Mouse (Mus musculus): Measurements from ENCODE around the gene S100a3. TPM values are rescaled to one million over a fixed set of nuclear protein-coding genes. Genes with fewer than 3 reads are reported as not detected.

The S100a3 gene
- total and polyA plus RNA-seq, 3 experiments, result 0.03 to 0.04 TPM; not detected in 1

DNA sequence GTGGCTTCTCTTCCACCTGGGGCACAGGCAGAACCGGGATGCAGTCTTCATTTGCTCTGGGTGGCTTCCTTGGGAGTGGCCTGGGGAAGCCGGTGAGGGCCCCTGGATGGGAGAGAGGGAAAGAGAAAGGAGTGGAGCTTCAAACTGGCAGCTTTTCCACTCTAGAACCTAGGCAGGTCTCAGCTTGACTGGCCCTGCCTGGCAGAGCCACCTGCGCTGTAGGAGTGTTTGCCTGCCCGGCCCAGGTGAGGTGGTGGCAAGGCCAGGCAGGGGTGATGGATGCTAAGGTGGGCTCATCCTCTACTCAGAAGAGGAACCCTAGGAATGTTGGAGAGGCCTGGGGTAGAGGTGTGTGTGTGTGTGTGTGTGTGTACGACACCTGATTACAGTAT lies 22.5 kb upstream of the S100a3 start:
- H3K4me1 ChIP-seq (ENCODE audit: control insufficient read depth in 1 of 2, insufficient read depth in 2 of 2, low read length in 2 of 2), result no peaks in the 10 kb centered on the region
- no peak overlapping the region for H3K27ac ChIP-seq (ENCODE audit: control insufficient read depth, low read depth, low read length)
- H3K9me3 ChIP-seq (replicated peaks; ENCODE audit: insufficient read depth, low read length), result no peaks in the 10 kb centered on the region
- H3K4me3 ChIP-seq (ENCODE audit: control insufficient read depth in 1 of 2, insufficient read depth in 1 of 2, low read depth in 2 of 2, low read length in 2 of 2), result no peak overlapping the region
- H3K27me3 ChIP-seq (ENCODE audit: control insufficient read depth in 1 of 2, insufficient read depth in 2 of 2, low read length in 2 of 2), result peaks cover 21% of the 10 kb centered on the region in 2 experiments
- no peaks in the 10 kb centered on the region for H3K36me3 ChIP-seq (ENCODE audit: control insufficient read depth in 1 of 2, insufficient read depth in 2 of 2, low read length in 2 of 2)
- H3K9ac ChIP-seq (ENCODE audit: control insufficient read depth, low read depth, low read length, poor library complexity, severe bottlenecking), result no peak overlapping the region
- TF ChIP-seq MAX (IDR thresholded peaks at IDR 0.05; ENCODE audit: low read length) (no peak), GABPA (IDR thresholded peaks at IDR 0.05; ENCODE audit: low read depth, low read length) (no peak)
- DNase-seq (ENCODE audit: low read depth, low spot score), result no peak
- no peaks in the 10 kb centered on the region for H3K79me2 ChIP-seq (ENCODE audit: control insufficient read depth, insufficient read depth, low read length, poor library complexity)

- Histone ChIP-seq H3K27me3 (ENCODE audit: control insufficient read depth in 1 of 2, insufficient read depth in 2 of 2, low read length in 2 of 2) (peaks cover 14 to 21% of the 10 kb centered on the region in 2 experiments), H3K4me3 (ENCODE audit: control insufficient read depth in 1 of 2, insufficient read depth in 1 of 2, low read depth in 2 of 2, low read length in 2 of 2) (no peak overlapping the region), H3K4me1 (ENCODE audit: control insufficient read depth in 1 of 2, insufficient read depth in 2 of 2, low read length in 2 of 2) (no peaks in the 10 kb centered on the region), H3K36me3 (ENCODE audit: control insufficient read depth in 1 of 2, insufficient read depth in 2 of 2, low read length in 2 of 2) (no peaks in the 10 kb centered on the region), H3K9ac (ENCODE audit: control insufficient read depth, low read depth, low read length, poor library complexity, severe bottlenecking) (no peak overlapping the region), H3K79me2 (ENCODE audit: control insufficient read depth, insufficient read depth, low read length, poor library complexity) (no peaks in the 10 kb centered on the region), H3K9me3 (replicated peaks; ENCODE audit: insufficient read depth, low read length) (no peaks in the 10 kb centered on the region), H3K27ac (ENCODE audit: control insufficient read depth, low read depth, low read length) (no peak overlapping the region)
- DNase-seq (ENCODE audit: low read depth, low spot score), result no peak
- TF ChIP-seq RCOR1 (IDR thresholded peaks at IDR 0.05; ENCODE audit: low read depth, low read length), result no peak
- no peak for TF ChIP-seq BHLHE40 (IDR thresholded peaks at IDR 0.05; ENCODE audit: borderline replicate concordance, low read depth, low read length)
- TF ChIP-seq USF1 (IDR thresholded peaks at IDR 0.05; ENCODE audit: low read depth, low read length), result no peak
- no peak for TF ChIP-seq POLR2AphosphoS2 (IDR thresholded peaks at IDR 0.05; ENCODE audit: low read length)
- no peak for TF ChIP-seq TAL1 (IDR thresholded peaks at IDR 0.05; ENCODE audit: low read length)
- TF ChIP-seq USF2 (IDR thresholded peaks at IDR 0.05; ENCODE audit: borderline replicate concordance in 1 of 2, insufficient read depth in 1 of 2, low read depth in 1 of 2, low read length in 2 of 2), result no peak
- TF ChIP-seq UBTF (IDR thresholded peaks at IDR 0.05; ENCODE audit: borderline replicate concordance, insufficient read depth, low read depth, low read length), result no peak
- TF ChIP-seq KAT2A (conservative IDR thresholded peaks at IDR 0.05; ENCODE audit: low read depth, low read length), result no peak
- no peak for TF ChIP-seq ZC3H11A (IDR thresholded peaks at IDR 0.05; ENCODE audit: low read depth, low read length)
- TF ChIP-seq RAD21 (IDR thresholded peaks at IDR 0.05; ENCODE audit: low read depth, low read length), result no peak
- TF ChIP-seq EP300 (IDR thresholded peaks at IDR 0.05; ENCODE audit: low read depth in 1 of 2, low read length in 2 of 2), result no peak
- no peak for TF ChIP-seq TBP (IDR thresholded peaks at IDR 0.05; ENCODE audit: low read depth, low read length)
- no peak for TF ChIP-seq ELF1 (IDR thresholded peaks at IDR 0.05; ENCODE audit: low read depth, low read length)
- no peak for TF ChIP-seq GATA1 (IDR thresholded peaks at IDR 0.05; ENCODE audit: low read depth, low read length)
Measured at GRCm38 (mm10) chr3:90540904-90541303, 19.5 kb upstream of the S100a3 start.
